Mouse (Mus musculus) activated CD4-positive, CD25-positive, alpha-beta regulatory T cell, adult 9 weeks (primary cell): ENCODE results near the gene Trim41. TPM values are rescaled to one million over a fixed set of nuclear protein-coding genes. Genes with fewer than 3 reads are reported as not detected.

Experiments
- polyA plus RNA-seq: library from polyadenylated mRNA; unstranded; fragments of 100-300 nt; shearing (Covaris generic); gene quantifications from one replicate; pipeline ENCODE4 v1.2.1, GENCODE M21; 2017

The Trim41 gene
- polyA plus RNA-seq: 2.4 TPM

DNA sequence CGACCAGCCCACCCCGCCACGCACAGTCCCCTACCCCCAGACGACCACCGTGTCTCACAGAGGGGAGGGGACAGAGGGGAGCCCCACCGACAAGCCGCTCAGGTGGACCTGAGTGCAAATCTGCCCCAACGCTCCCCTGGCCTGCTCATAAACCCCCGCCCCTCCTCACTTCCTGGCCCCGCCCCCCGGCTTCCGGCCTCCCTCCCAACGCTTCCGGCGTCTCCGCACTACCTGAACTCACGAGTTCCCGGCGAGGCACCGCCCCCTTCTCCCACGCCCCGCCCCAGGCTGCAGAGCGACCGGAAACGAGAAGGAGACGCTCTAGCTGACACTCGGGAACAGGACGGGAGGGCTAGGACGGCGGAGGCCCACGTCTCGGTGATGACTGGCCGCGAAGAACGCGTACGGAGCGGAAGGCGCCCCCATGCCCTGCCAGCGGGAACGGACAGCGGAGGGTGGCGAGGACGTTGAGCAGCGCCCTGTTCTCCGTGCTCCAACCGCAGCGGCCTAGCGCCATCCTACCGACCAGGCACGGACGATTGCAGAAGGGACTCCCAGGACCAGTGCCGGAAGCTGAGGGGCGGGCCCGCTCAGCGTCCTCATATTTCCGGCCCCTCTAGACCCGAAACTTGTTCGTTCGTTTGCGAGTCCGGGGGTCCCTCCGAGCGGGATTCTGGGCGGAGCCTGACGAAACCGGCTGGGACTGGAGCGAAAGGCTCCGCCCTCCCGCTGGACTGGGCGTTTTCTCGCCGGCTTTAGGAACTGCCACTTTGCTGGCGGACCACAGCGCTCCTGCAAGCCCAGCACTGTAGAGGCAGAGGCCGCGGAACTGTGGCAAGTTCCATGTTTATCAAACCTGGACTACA is at the start of gene Trim41:
TSS of gene Trim41 (minus strand) at position 554 of the 866 bp plus-strand sequence.

GRCm38 (mm10) chr11:48825979-48826751 is 9.0 kb upstream of the Trim41 start, which contains the start of the genes Trim7 and Gm12184:
Gene Trim7, plus strand, starts transcription at chr11:48826140.
Gene Gm12184, minus strand, starts transcription at chr11:48826655.

DNA sequence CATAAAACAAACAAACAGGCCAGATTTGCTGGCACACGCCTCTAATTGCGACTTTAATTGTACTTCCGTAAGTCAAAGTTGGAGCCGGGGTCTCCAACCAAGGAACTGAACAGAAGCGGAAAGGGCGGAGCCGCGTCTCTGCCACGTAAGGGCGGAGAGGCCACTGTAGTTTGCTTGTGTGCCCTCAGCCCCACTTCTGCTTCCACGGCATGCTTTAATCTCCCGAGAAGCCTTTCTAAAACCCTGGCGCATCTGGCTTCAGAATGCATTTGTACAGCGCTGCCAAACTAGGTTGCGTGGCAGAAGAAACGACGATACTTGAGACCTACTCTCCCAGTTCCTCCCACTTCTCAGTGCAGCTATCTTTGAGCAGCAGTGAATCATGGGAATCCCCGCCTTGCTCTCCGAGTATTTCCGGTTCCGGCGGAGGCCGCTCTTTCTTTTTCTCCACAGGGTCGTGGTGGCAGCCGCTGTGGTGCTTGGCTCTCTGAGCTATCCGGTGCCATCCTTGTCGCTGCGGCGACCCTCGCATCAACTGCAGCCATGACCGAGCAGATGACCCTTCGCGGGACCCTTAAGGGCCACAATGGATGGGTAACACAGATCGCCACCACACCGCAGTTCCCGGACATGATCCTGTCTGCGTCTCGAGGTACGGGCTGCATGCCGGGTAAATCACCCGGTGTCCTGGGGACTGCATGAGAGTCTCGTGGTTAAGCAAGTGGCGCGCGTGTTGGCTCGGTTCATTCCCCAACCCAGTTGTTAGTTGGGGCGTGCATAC is 17.0 kb downstream of the Trim41 start, which contains the start of gene Rack1:
TSS of gene Rack1 (plus strand) at position 412 of the 781 bp plus-strand sequence.

Other genes with a start within 250 kb of the Trim41 start
- gene Rack1, start 17.0 kb downstream of the Trim41 start, polyA plus RNA-seq: 848 TPM
- 0.20 TPM for gene Trim7, start 8.8 kb upstream of the Trim41 start, polyA plus RNA-seq
- 0.46 TPM for gene Gm12184, start 9.3 kb upstream of the Trim41 start, polyA plus RNA-seq
- gene Irgm1, start 54.3 kb upstream of the Trim41 start, polyA plus RNA-seq: 206 TPM
- gene Gm5431, start 84.9 kb upstream of the Trim41 start, polyA plus RNA-seq: 1.7 TPM
- 280 TPM for gene Psme2b, start 128.8 kb upstream of the Trim41 start, polyA plus RNA-seq
- 0.68 TPM for gene Olfr56, start 161.5 kb upstream of the Trim41 start, polyA plus RNA-seq
- 291 TPM for gene 9930111J21Rik1, start 162.0 kb upstream of the Trim41 start, polyA plus RNA-seq
- 10.5 TPM for gene Gm12185, start 174.9 kb upstream of the Trim41 start, polyA plus RNA-seq
- 270 TPM for gene Tgtp1, start 176.8 kb upstream of the Trim41 start, polyA plus RNA-seq
- gene 9930111J21Rik2, start 233.9 kb upstream of the Trim41 start, polyA plus RNA-seq: 168 TPM
- 375 TPM for gene Tgtp2, start 246.9 kb upstream of the Trim41 start, polyA plus RNA-seq